Mouse (Mus musculus) urinary bladder, adult 18-20 months (tissue): ENCODE results near the gene Olfr549.

Source experiments
- DNase-seq, 2 experiments: peaks; one replicate each; pipeline ENCODE4 v3.0.0; 2022; ENCODE audit warnings: low spot score in 2 of 2, mixed read lengths in 2 of 2

Gene Olfr549

GRCm38 (mm10) chr7:102549570-102549969 is at the start of gene Olfr549:
Olfr549 (plus strand) TSS chr7:102549870.
- no peak for DNase-seq

- no peak for DNase-seq
These were observed 47.7 kb upstream of the Olfr549 start for GRCm38 (mm10) chr7:102501986-102502385.

GRCm38 (mm10) chr7:102506848-102507247 is 42.8 kb upstream of the Olfr549 start:
- peak; percentile 56 to 62 for DNase-seq

GRCm38 (mm10) chr7:102508066-102508465 is 41.6 kb upstream of the Olfr549 start:
- DNase-seq, result no peak

- DNase-seq, result no peak
These were observed 41.0 kb upstream of the Olfr549 start for GRCm38 (mm10) chr7:102508666-102509065.

- no peak for DNase-seq
These were observed 39.9 kb upstream of the Olfr549 start for GRCm38 (mm10) chr7:102509726-102510125.

- DNase-seq, result no peak
These were observed 37.7 kb upstream of the Olfr549 start for GRCm38 (mm10) chr7:102511927-102512326.

GRCm38 (mm10) chr7:102512814-102513435 is 36.7 kb upstream of the Olfr549 start:
- DNase-seq, result peak; percentile 75 to 86

- no peak for DNase-seq
These were observed 35.5 kb upstream of the Olfr549 start for GRCm38 (mm10) chr7:102514144-102514543.

- DNase-seq, result no peak
These were observed 33.2 kb upstream of the Olfr549 start for GRCm38 (mm10) chr7:102516261-102517050.

GRCm38 (mm10) chr7:102517051-102517335 is 32.7 kb upstream of the Olfr549 start:
- DNase-seq, result no peak

- DNase-seq, result no peak
These were observed 20.6 kb upstream of the Olfr549 start for GRCm38 (mm10) chr7:102529052-102529451.

- DNase-seq, result no peak
These were observed 15.2 kb upstream of the Olfr549 start, which contains the start of gene Olfr547 for GRCm38 (mm10) chr7:102534449-102534848. Olfr547 (plus strand) TSS chr7:102534749.

GRCm38 (mm10) chr7:102540596-102540995 is 9.1 kb upstream of the Olfr549 start, which contains the start of gene Olfr548-ps1:
Olfr548-ps1 (plus strand) TSS chr7:102540896.
- DNase-seq, result no peak

GRCm38 (mm10) chr7:102541251-102541650 is 8.4 kb upstream of the Olfr549 start:
- no peak for DNase-seq

- no peak for DNase-seq
These were observed 3.6 kb downstream of the Olfr549 start for GRCm38 (mm10) chr7:102553279-102553678.

GRCm38 (mm10) chr7:102564999-102565997 is 15.6 kb downstream of the Olfr549 start, which contains the start of gene Trim21:
Trim21 (minus strand) TSS chr7:102565486.
- DNase-seq, result peak; percentile 80 to 88

GRCm38 (mm10) chr7:102566219-102566618 is 16.5 kb downstream of the Olfr549 start:
- DNase-seq, result no peak

GRCm38 (mm10) chr7:102571142-102571541 is 21.5 kb downstream of the Olfr549 start, which contains the start of gene Olfr550:
Olfr550 (plus strand) TSS chr7:102571442.
- no peak for DNase-seq

GRCm38 (mm10) chr7:102573174-102573830 is 23.6 kb downstream of the Olfr549 start:
- no peak for DNase-seq

- no peak for DNase-seq
These were observed 26.3 kb downstream of the Olfr549 start for GRCm38 (mm10) chr7:102575998-102576397.
